Mouse (Mus musculus): Measurements from ENCODE around the gene Kcnab2. TPM values are rescaled to one million over a fixed set of nuclear protein-coding genes. Genes with fewer than 3 reads are reported as not detected.

Gene Kcnab2
- total RNA-seq, 2 experiments from 2014 or later, result 39.8 to 84.8 TPM

DNA sequence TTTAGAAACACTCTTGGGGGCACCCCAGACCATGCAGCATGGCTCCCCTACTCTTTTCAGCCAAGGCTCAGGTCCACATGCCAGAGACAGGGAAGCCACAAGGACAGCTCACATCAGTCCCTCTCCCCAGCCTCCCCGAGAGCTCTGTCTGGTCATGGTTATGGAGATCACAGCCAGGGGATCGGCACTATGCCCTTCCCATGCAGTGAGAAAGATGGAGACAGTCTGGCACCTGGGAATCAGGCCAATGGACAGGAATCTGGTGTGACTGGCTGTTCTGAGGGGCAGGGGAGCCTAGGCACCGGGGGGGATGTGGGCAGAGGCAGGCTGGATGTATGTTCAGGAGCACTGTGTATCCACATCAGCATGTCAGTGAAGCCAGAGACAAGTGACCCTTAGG, 78.7 kb downstream of the Kcnab2 start:
- no peak for ATAC-seq (replicated peaks; ENCODE audit: poor library complexity)

DNA sequence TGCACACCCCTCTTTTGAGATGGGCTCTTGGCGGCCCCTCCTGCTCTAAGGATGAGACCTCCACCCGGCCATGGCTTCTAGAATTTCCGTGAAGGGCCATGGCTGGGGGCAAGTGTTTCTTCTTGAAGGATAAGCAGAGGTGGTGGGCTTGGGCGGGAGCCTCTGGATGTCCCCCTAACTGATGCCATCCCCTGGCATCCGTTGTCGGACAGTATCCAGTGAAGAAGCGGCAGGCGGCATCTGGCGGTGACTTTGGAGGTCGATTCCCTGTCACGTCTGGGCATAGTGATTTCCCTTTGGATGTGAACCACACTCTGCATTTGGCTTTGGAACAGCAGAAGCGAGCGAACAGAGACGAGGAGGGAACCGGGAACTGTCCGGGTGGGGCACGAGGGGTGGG, 85.0 kb downstream of the Kcnab2 start:
- ATAC-seq (replicated peaks; ENCODE audit: poor library complexity), result no peak

- no peak for ATAC-seq (replicated peaks; ENCODE audit: poor library complexity)
Observed at GRCm38 (mm10) chr4:152392192-152392591, 85.5 kb downstream of the Kcnab2 start.

GRCm38 (mm10) chr4:152385644-152386043, 92.0 kb downstream of the Kcnab2 start:
- ATAC-seq (replicated peaks; ENCODE audit: poor library complexity), result peak; percentile 74

- ATAC-seq (replicated peaks; ENCODE audit: poor library complexity), result no peak
Observed at GRCm38 (mm10) chr4:152382528-152383252, 95.0 kb downstream of the Kcnab2 start.

GRCm38 (mm10) chr4:152365228-152365627, 112.4 kb downstream of the Kcnab2 start:
- no peak for ATAC-seq (replicated peaks; ENCODE audit: poor library complexity)

- ATAC-seq (replicated peaks; ENCODE audit: poor library complexity), result peak; percentile 71
Observed at GRCm38 (mm10) chr4:152362180-152362579, 115.5 kb downstream of the Kcnab2 start.

- peak; percentile 79 for ATAC-seq (replicated peaks; ENCODE audit: poor library complexity)
Observed at GRCm38 (mm10) chr4:152360855-152361254, 116.8 kb downstream of the Kcnab2 start.

GRCm38 (mm10) chr4:152359700-152360099, 118.0 kb downstream of the Kcnab2 start:
- ATAC-seq (replicated peaks; ENCODE audit: poor library complexity), result no peak

GRCm38 (mm10) chr4:152355672-152356071, 122.0 kb downstream of the Kcnab2 start:
- ATAC-seq (replicated peaks; ENCODE audit: poor library complexity), result no peak

GRCm38 (mm10) chr4:152353886-152354637, 123.6 kb downstream of the Kcnab2 start:
- peak; percentile 50 for ATAC-seq (replicated peaks; ENCODE audit: poor library complexity)

DNA sequence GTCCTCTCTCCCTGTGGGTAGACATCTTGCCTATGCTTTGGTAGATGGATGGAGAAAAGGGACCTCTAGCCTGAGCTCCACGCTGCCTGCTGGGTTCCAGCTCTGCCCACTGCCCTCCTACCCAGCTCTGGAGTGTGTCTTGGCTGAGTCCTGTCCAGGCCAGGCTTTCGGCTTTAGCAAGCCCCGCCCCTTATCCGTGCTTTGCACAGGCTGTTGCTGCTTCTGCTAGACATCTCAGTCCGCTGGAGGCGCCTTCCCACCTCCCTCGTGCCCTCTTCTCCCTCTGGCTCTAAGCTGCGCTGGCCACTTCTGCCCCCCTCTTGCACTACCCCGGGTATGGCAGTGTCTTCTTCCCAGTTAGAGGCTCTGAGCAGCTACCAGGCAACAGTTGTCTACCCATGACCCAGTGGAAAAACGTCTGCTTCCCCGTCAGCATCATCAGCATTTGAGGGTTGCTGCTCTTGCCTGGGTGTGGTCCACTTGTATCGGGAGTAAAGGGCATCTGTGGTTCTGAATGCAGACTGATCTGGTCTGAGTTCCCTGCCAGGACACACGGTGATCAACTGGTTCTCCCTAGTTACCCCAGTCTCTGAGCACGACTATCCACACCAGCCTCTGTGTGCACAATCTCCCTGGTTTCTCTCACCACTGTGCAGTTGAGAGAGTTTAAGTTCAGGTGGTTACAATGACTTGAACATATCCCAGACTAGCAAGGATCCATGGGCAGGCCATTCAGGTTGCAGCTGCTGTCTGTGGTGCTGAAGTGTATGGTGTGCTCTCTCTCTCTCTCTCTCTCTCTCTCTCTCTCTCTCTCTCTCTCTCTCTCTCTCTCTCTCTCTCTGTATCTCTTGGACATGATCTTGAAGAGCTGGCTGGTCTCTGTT, 126.0 kb downstream of the Kcnab2 start:
- peak; percentile 47 for ATAC-seq (replicated peaks; ENCODE audit: poor library complexity)

DNA sequence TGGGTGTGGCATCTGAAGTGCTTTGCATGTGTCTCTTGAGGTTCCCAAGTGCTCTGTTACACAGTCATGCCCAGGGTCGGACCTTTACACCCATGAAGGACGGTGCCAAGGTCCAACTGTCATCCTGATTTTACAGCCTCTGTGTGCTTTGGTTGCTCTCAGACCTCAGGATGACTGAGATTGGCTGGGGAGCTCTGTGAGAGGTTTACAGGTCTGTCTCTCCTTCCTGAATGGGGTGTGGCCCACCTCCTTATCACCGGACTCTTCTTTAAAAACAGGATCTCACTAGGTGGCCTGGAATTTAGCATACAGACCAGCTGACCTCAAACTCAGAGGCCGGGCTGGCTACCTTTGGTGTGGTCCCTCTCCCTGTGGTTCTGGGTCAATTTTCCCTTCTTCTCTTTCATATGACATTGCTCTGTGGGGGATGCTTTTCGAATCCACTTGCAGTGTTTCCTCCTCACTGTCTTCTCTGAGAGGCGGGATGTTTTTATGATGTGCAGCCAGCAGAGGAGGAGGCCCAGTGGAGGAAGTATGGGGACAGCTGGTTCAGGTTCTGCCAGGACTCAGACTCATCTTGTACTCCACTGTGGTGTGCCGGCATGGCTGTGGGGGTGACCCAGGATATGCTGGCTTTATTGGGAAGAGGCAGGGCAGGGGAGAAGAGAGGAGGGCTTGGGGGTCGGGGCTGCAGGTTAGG, 126.8 kb downstream of the Kcnab2 start:
- ATAC-seq (replicated peaks; ENCODE audit: poor library complexity), result no peak

GRCm38 (mm10) chr4:152349837-152350381, 127.8 kb downstream of the Kcnab2 start:
- ATAC-seq (replicated peaks; ENCODE audit: poor library complexity), result no peak

DNA sequence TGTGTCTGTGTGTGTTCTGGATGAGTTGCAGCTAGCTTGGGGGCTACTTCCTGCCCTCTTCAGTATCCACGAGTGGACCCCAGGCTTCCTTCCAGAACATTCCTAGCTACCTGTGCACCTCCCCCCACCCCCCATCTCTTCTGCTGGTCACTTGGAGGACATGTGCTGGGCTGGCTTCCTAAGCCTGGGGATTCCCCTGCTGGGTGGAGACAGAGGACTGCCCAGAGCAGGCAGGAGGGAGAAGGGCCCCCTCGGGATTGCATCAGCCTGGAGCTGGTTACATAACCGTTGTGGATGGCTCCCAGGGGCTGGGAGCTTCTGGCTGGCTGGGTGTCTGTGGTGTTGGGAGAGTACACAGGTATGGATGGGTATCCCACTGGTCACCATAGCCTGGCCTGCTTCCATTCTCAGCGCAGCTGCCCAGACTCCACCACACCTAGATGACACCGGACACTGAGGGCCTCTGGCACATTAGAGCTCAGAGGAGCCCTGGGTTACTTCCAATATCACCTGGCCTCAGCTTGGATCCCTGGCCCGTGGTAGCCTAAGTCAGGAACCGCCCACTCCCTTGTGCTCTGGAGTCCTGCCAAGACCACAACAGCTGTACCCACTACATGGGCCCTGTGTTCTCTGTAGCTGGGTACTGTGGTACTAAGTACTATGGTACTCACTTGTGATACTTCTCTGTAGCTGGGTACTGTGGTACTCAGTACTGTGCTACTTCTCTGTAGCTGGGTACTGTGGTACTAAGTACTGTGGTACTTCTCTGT, 132.4 kb downstream of the Kcnab2 start:
- ATAC-seq (replicated peaks; ENCODE audit: poor library complexity), result peak; percentile 70

- ATAC-seq (replicated peaks; ENCODE audit: poor library complexity), result 0 out of 2 replicates have a peak, but pooled peaks have one; percentile 9
Observed at GRCm38 (mm10) chr4:152344651-152345050, 133.0 kb downstream of the Kcnab2 start.

DNA sequence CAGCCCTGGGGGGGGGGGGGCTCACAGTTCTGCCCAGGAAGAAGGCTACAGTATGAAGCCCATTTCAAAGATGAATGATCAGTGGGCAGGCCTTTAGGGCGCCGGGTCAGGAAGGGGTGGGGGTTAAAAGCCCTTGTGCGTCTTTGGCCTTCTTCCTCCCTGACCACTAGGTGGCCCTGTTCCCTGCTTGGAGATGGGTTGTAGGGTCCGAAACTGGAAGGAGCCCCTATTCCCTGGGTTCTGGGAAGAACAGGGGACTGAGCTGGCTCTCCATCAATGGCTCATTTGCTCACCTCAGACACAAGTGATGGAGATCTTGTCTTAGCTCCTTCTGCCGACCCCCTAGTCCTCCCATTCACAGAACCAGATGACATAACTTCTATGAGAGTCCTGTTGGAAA, 134.4 kb downstream of the Kcnab2 start:
- ATAC-seq (replicated peaks; ENCODE audit: poor library complexity), result peak; percentile 53
